Mouse (Mus musculus) neural tube, embryonic 11.5 days (tissue): ENCODE data around the gene Gm29776. TPM values are rescaled to one million over a fixed set of nuclear protein-coding genes. Genes with fewer than 3 reads are reported as not detected.
A peak's percentile ranks its signal among the peaks of the same experiment; 100 is the strongest.

Experiments
- ATAC-seq: fragments of 200-750 bp; cut with Nextera tagmentation; 2 replicates; pipeline ENCODE4 v1.8.0; 2017; ENCODE audit warnings: moderate number of reproducible peaks, mild to moderate bottlenecking, moderate TSS enrichment, moderate library complexity; ENCODE audit not compliant: insufficient read depth, low FRiP score, low TSS enrichment
- DNase-seq: peaks from one replicate; pipeline ENCODE4 v3.0.0-alpha.2; 2015; ENCODE audit warnings: low spot score
- H3K27ac ChIP-seq: fragments of 300-500 bp; sonication (generic); 2 replicates; pipeline ENCODE4 v1.5.1; 2014; ENCODE audit warnings: low read depth, mild to moderate bottlenecking, low read length
- H3K27me3 ChIP-seq: fragments of 300-500 bp; sonication (generic); 2 replicates; pipeline ENCODE4 v1.6.1; 2014; ENCODE audit warnings: mild to moderate bottlenecking, low read length, mixed read lengths; ENCODE audit not compliant: control insufficient read depth, insufficient read depth
- H3K36me3 ChIP-seq: fragments of 300-500 bp; sonication (generic); 2 replicates; pipeline ENCODE4 v1.6.1; 2014; ENCODE audit warnings: mild to moderate bottlenecking, low read length, moderate library complexity, mixed read lengths; ENCODE audit not compliant: control insufficient read depth, insufficient read depth
- H3K4me1 ChIP-seq: fragments of 300-500 bp; sonication (generic); 2 replicates; pipeline ENCODE4 v1.6.1; 2014; ENCODE audit warnings: low read length, mixed read lengths; ENCODE audit not compliant: control insufficient read depth, insufficient read depth
- H3K4me2 ChIP-seq: fragments of 300-500 bp; sonication (generic); 2 replicates; pipeline ENCODE4 v1.6.1; 2014; ENCODE audit warnings: low read depth, mild to moderate bottlenecking, moderate library complexity
- H3K4me3 ChIP-seq: fragments of 300-500 bp; sonication (generic); 2 replicates; pipeline ENCODE4 v1.5.1; 2014; ENCODE audit warnings: low read depth, low read length
- H3K9ac ChIP-seq: fragments of 300-500 bp; sonication (generic); 2 replicates; pipeline ENCODE4 v1.6.1; 2014; ENCODE audit warnings: mild to moderate bottlenecking, low read length
- H3K9me3 ChIP-seq: fragments of 300-500 bp; sonication (generic); 2 replicates; pipeline ENCODE4 v1.6.1; 2016; ENCODE audit warnings: low read length; ENCODE audit not compliant: control insufficient read depth
- WGBS: fragments of 180-500 bp; shearing (Covaris S2); extraction: QIAGEN DNeasy Blood & Tissue Kit; methylation state at CpG from one replicate; pipeline ENCODE4 v1.1.7; 2014; 5-methylcytosine and 5-hydroxymethylcytosine counted together
- polyA plus RNA-seq: library from polyadenylated mRNA; unstranded; fragments of >200 nt; fragmentation: Nextera tagmentation; extraction: Ambion mirVana; gene quantifications from 2 replicates; pipeline ENCODE4 v1.2.1, GENCODE M21; 2014

Gm29776 gene
- polyA plus RNA-seq, 1 experiment from 2014 or later: 0.16 TPM

DNA sequence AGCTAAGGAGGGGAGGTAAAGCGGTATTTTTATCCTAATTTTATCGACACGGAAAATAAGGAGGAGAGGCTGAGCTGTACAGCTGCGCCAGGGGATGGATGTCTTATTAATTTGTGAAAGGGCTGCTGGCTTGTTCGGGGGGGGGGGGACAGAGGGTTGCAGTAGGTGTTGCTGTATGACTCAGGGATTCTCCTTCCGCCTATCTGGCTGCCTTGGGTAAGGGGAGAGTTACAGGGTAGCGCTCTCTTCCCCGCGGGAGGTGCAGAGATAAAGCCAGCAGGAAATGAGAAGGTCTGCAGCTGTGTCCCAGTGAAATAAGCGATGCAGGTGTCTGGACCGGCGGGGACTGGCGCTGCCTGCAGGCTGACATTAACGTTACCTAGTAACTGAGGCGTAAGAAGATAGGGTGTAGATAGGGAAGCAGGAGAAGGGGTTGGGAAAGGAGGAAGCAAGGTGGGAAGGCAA lies 16.0 kb upstream of the Gm29776 start:
- Histone ChIP-seq H3K4me1 (no peaks in the 10 kb centered on the region), H3K9me3 (no peaks in the 10 kb centered on the region), H3K27me3 (no peaks in the 10 kb centered on the region), H3K4me3 (peak overlapping the region; percentile 24), H3K4me2 (peak overlapping the region; percentile 46), H3K9ac (no peak overlapping the region), H3K36me3 (no peaks in the 10 kb centered on the region), H3K27ac (no peak overlapping the region)
- DNase-seq: peak; percentile 44
- 1% methylated on average over 15 of the region's 15 CpGs for WGBS
- peak; percentile 41; the same call in 1 of the 2 replicates for ATAC-seq

DNA sequence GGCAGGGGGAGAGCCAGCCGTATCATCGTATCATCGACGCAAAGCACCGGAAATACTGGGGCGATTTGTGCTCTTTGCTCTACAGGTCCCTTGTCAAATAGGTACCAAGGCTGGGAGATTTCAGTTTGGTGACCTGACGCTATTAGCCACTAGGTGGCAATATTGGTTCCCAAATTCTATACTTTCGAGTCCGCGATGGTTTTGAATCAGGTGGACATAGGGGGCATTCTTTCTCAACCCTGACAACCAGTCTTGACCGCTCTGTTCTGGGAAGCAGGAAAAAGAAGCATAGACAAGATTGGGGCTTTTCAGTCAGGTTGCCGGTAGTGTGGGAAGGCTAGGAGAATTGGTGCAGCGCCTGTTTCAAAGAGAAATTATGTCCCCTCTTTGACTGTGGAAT lies 15.5 kb upstream of the Gm29776 start:
- Histone ChIP-seq H3K9me3 (no peaks in the 10 kb centered on the region), H3K27ac (no peak overlapping the region), H3K4me3 (peak overlapping the region; percentile 24), H3K9ac (no peak overlapping the region), H3K4me2 (peak overlapping the region; percentile 46), H3K36me3 (no peaks in the 10 kb centered on the region), H3K4me1 (no peaks in the 10 kb centered on the region), H3K27me3 (no peaks in the 10 kb centered on the region)
- ATAC-seq: peak; percentile 13; the same call in 1 of the 2 replicates
- peak; percentile 80 for DNase-seq
- WGBS: 2% methylated on average over 13 of the region's 13 CpGs

DNA sequence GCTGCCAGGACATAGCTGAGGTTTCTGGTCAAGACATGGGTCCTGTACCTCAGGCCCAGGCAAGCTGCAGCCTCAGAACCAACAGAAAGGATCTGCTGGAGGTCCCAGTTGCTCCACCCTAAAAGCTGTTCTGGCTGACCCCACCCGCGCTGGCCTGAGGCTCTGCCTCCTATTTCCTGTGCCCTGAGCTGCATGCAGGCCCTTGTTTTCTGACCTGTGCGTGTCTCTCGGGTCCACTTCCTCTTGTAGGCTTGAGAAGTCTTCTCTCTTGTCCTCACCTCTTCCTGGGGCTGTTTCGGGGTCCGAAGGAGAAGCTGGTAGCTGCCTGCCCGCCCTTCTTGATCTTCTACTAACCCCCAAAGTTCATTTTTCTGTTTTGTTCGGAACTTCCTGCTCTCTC lies 14.2 kb upstream of the Gm29776 start:
- Histone ChIP-seq H3K9ac (no peak overlapping the region), H3K27me3 (no peaks in the 10 kb centered on the region), H3K9me3 (no peaks in the 10 kb centered on the region), H3K27ac (no peak overlapping the region), H3K36me3 (no peaks in the 10 kb centered on the region), H3K4me1 (no peaks in the 10 kb centered on the region), H3K4me2 (no peak overlapping the region), H3K4me3 (no peak overlapping the region)
- DNase-seq (no peak), ATAC-seq (no peak)
- 77% methylated on average over 8 of the region's 8 CpGs for WGBS

DNA sequence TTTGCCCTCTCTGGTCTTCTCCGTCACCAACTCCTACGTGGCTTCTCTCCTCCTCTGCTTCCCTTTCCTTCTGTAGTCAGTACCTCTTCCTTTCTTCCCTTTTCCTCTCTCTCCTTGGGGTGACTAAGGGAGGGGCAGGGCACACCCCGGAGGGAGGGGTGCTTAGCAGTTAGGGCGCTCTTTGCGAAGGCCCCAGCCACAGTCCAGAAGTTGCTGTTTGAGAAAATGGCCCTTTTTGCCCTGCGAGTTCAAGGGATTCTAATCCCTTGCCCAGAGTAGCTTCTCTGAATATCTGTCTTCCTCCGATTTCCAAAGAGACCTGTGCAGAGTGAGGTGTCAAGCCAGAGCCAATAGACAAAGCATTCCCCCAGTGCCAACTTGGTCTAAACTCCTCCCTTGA lies 13.4 kb upstream of the Gm29776 start, which contains the start of gene Cebpe:
TSS of gene Cebpe (minus strand) at position 101 of the 400 bp plus-strand sequence.
- H3K4me3 ChIP-seq: no peak within 1 kb of the TSS
- H3K9me3 ChIP-seq: no peaks in the 10 kb centered on the region
- no peaks in the 10 kb centered on the region for H3K36me3 ChIP-seq
- DNase-seq (no peak), ATAC-seq (no peak)
- H3K4me2 ChIP-seq: no peak within 1 kb of the TSS
- H3K27ac ChIP-seq: no peak within 1 kb of the TSS
- 85% methylated on average over 7 of the region's 7 CpGs for WGBS
- no peaks in the 10 kb centered on the region for H3K4me1 ChIP-seq
- H3K9ac ChIP-seq: no peak within 1 kb of the TSS
- H3K27me3 ChIP-seq: no peaks in the 10 kb centered on the region

DNA sequence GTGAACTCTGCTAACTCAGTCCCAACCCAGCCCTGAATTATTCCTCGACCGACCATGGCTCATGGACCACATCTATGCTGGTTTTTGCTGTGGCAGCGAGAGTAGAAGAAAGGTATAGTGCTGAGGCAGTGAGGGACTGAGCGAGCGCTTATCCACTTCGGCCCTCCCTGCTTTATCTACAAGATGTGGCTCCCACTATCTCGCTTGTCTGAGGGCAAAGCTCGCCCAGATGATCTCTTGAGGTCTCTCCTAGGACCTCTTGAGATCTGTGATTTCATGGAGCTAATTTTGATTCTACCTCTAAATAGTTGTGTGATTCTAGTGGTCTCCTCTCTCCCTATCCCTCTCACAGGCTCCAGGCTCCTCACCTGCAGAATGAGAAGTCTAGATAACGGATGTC lies 10.4 kb upstream of the Gm29776 start:
- H3K4me1 ChIP-seq: no peaks in the 10 kb centered on the region
- no peak overlapping the region for H3K27ac ChIP-seq
- ATAC-seq (no peak), DNase-seq (no peak)
- no peaks in the 10 kb centered on the region for H3K27me3 ChIP-seq
- 86% methylated on average over 9 of the region's 9 CpGs for WGBS
- no peaks in the 10 kb centered on the region for H3K9me3 ChIP-seq
- no peak overlapping the region for H3K4me2 ChIP-seq
- H3K9ac ChIP-seq: no peak overlapping the region
- no peak overlapping the region for H3K4me3 ChIP-seq
- H3K36me3 ChIP-seq: no peaks in the 10 kb centered on the region

DNA sequence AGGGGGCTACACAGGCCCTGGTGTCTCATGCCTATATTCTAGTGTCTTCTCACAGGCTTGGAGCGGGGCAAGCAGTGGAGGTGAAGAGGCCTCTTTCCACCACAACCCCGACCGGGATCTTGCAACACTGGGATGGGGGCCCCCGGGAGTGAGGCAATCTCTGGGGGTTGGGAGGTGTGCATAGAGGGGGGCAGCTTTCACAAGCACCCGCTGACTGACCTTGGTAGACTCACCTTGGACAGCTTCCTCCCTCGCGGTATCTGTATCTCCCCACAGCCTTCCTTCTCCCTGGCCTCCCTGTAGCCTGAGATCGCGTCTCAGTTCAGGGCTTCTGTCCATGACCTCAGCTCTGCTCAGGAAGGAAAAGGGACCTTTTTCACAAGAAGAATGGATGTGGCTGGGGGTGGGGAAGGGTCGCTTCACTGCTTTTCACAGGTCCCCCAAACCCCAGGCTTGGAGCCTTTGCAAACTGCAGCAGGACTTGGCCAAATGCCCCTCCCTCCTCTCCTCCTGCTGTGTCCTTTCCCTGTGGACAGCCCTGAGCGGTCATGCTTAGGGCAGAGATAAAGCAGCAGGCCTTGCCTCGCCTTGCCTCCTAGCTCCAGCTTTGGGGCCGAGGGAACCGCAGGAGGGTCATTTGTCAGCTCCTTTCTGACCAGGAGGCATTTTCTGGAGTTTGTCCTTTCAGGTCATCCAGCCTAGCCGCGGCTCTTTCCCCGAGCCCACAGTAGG lies 8.1 kb upstream of the Gm29776 start:
- Histone ChIP-seq H3K27ac (no peak overlapping the region), H3K27me3 (no peaks in the 10 kb centered on the region), H3K4me3 (no peak overlapping the region), H3K9me3 (no peaks in the 10 kb centered on the region), H3K4me1 (no peaks in the 10 kb centered on the region), H3K36me3 (no peaks in the 10 kb centered on the region), H3K4me2 (no peak overlapping the region), H3K9ac (no peak overlapping the region)
- 65% methylated on average over 17 of the region's 17 CpGs for WGBS
- no peak for ATAC-seq
- DNase-seq: no peak

DNA sequence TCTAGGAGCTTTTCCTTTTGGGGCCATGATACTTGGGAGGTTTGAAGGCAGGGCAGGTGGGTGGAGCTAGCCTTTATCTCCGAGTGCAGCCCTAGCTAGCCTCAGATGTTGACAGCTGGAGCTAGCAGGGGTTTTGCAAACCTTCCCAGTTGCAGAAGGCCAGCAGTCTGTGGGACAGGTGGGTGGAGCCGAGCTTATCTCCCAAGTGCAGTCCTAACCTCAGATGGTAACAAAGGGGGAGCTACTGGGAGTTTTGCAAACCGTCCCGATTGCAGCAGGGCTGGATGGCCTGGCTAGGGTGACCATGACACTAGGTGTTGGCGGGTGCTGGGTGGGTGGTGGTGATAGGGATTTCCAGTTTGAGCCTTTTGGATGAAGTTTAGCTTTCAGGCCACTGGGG lies 7.2 kb upstream of the Gm29776 start:
- H3K9ac ChIP-seq: no peak overlapping the region
- H3K9me3 ChIP-seq: no peaks in the 10 kb centered on the region
- H3K36me3 ChIP-seq: no peaks in the 10 kb centered on the region
- no peak for ATAC-seq
- H3K4me3 ChIP-seq: no peak overlapping the region
- WGBS: 60% methylated on average over 5 of the region's 5 CpGs
- H3K27ac ChIP-seq: no peak overlapping the region
- H3K27me3 ChIP-seq: no peaks in the 10 kb centered on the region
- no peak for DNase-seq
- H3K4me1 ChIP-seq: no peaks in the 10 kb centered on the region
- no peak overlapping the region for H3K4me2 ChIP-seq

DNA sequence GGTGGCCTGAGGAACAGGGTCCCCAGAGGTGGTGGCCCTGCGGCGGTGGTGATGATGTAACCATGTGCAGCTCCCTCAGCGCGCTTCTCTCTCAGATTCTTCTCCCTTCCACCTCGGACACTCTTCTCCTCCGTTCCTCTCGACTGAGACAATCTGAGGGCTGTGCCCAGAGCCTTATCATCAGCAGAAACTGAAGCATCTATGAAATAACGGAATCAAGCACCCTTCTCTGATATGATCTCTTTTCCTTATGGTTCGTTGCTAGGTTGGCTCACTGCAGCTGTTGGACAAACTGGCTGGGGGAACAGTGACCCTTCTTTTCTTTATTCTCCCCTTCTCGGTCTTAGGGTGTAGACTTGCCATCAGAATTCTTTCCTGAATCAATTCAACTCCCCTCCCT lies 4.6 kb upstream of the Gm29776 start:
- Histone ChIP-seq H3K4me3 (no peak overlapping the region), H3K4me2 (no peak overlapping the region)
- no peak for ATAC-seq

DNA sequence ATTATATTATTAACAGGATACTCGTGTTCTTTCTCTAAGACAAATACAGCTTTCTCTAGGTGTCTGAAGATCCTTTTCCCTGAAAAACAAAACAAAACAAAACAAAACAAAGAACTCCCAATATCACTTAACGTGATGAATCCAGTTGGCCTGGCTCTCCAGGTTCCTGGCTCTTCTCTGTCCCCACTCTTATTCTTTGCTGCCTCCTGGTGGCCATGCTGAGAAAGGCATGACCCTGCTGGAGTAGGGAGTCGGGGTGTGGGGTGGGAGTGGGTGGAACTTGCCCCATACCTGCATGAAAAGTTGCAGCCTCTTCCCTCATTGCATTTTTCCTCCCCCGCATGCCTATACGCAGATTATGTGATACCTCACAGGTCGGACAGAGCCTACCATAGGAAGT lies 2.7 kb upstream of the Gm29776 start:
- Histone ChIP-seq H3K27me3 (no peaks in the 10 kb centered on the region), H3K4me1 (no peaks in the 10 kb centered on the region), H3K4me2 (no peak overlapping the region), H3K9me3 (no peaks in the 10 kb centered on the region), H3K9ac (no peak overlapping the region), H3K27ac (no peak overlapping the region), H3K4me3 (no peak overlapping the region), H3K36me3 (no peaks in the 10 kb centered on the region)
- 7% methylated on average over 6 of the region's 6 CpGs for WGBS
- DNase-seq: peak; percentile 77
- ATAC-seq: no peak

More for the DNA sequence above, 4.6 kb upstream of the Gm29776 start:
- WGBS: 65% methylated on average over 10 of the region's 10 CpGs
- DNase-seq: no peak
- no peaks in the 10 kb centered on the region for H3K27me3 ChIP-seq
- H3K27ac ChIP-seq: no peak overlapping the region
- H3K9ac ChIP-seq: no peak overlapping the region
- no peaks in the 10 kb centered on the region for H3K4me1 ChIP-seq
- no peaks in the 10 kb centered on the region for H3K9me3 ChIP-seq
- H3K36me3 ChIP-seq: no peaks in the 10 kb centered on the region
